Mouse (Mus musculus) cerebellum, adult 11-12 months (tissue): ENCODE results near the gene Lrit3.
"Not testable (repeated sequence)": the region's sequence is repeated elsewhere in the genome, so short reads cannot be mapped to it uniquely, and the experiment has no call there.

Experiments
- DNase-seq: peaks from one replicate; pipeline ENCODE4 v3.0.0; 2022

Gene Lrit3

GRCm38 (mm10) chr3:129766971-129767794 lies 36.6 kb downstream of the Lrit3 start:
- no peak for DNase-seq

GRCm38 (mm10) chr3:129766106-129766505 lies 37.7 kb downstream of the Lrit3 start:
- no peak for DNase-seq

GRCm38 (mm10) chr3:129757599-129757998 lies 46.2 kb downstream of the Lrit3 start:
- not testable (repeated sequence) for DNase-seq

GRCm38 (mm10) chr3:129754650-129755604 lies 48.9 kb downstream of the Lrit3 start, which contains the start of gene Egf:
Egf (minus strand) TSS chr3:129755316.
- no peak for DNase-seq

GRCm38 (mm10) chr3:129744803-129745202 lies 59.0 kb downstream of the Lrit3 start:
- DNase-seq = no peak

- no peak for DNase-seq
Observed at GRCm38 (mm10) chr3:129742781-129743180, 61.0 kb downstream of the Lrit3 start.

GRCm38 (mm10) chr3:129738291-129739183 lies 65.3 kb downstream of the Lrit3 start:
- no peak for DNase-seq
